Mouse (Mus musculus) testis, adult 2 months (tissue): ENCODE measurements around the gene Ccser2.

Source experiments
- CTCF ChIP-seq: fragments of 200-500 bp; IDR thresholded peaks from 2 replicates; pipeline ENCODE4 v1.5.1; 2012; ENCODE audit warnings: low read depth, mild to moderate bottlenecking, inconsistent platforms, low read length, moderate library complexity; ENCODE audit not compliant: control insufficient read depth, insufficient read depth, insufficient replicate concordance
- POLR2A ChIP-seq: fragments of 200-500 bp; IDR thresholded peaks from 2 replicates; pipeline ENCODE4 v1.6.1; 2012; ENCODE audit warnings: low read depth, mild to moderate bottlenecking, inconsistent platforms, low read length, moderate library complexity; ENCODE audit not compliant: control insufficient read depth

GRCm38 (mm10) chr14:36985693-36986092 lies 17.1 kb upstream of the Ccser2 start:
- TF ChIP-seq CTCF (no peak), POLR2A (no peak)
